Mouse (Mus musculus) MEL (cell line): Measurements from ENCODE around the gene Rab14. TPM values are rescaled to one million over a fixed set of nuclear protein-coding genes. Genes with fewer than 3 reads are reported as not detected.

Experiments used
- DNase-seq: peaks from one replicate; pipeline ENCODE4 v3.0.0; 2011; ENCODE audit warnings: low read depth, low spot score
- H3K27ac ChIP-seq: 2 replicates; pipeline ENCODE4 v1.5.1; 2012; ENCODE audit warnings: low read depth, mild to moderate bottlenecking, control low read depth, low read length, moderate library complexity; ENCODE audit not compliant: control insufficient read depth
- H3K27me3 ChIP-seq, 2 experiments: fragments of 150-350 bp in 1 of 2; sonication (generic) in 1 of 2; 2 replicates each; pipeline ENCODE4 v1.6.1; 2012; ENCODE audit warnings: low read length in 2 of 2, mild to moderate bottlenecking in 2 of 2, improper control_type of control experiment in 1 of 2, moderate library complexity in 1 of 2; ENCODE audit not compliant: insufficient read depth in 2 of 2, control insufficient read depth in 1 of 2
- H3K36me3 ChIP-seq, 2 experiments: 2 replicates each; pipeline ENCODE4 v1.6.1; 2012 to 2014; ENCODE audit warnings: low read length in 2 of 2, improper control_type of control experiment in 1 of 2, inconsistent platforms in 1 of 2, mild to moderate bottlenecking in 1 of 2; ENCODE audit not compliant: insufficient read depth in 2 of 2, control insufficient read depth in 1 of 2
- H3K4me1 ChIP-seq, 2 experiments: fragments of 150-350 bp in 1 of 2; sonication (generic) in 1 of 2; 2 replicates each; pipeline ENCODE4 v1.6.1; 2012; ENCODE audit warnings: low read length in 2 of 2, improper control_type of control experiment in 1 of 2, mild to moderate bottlenecking in 1 of 2; ENCODE audit not compliant: insufficient read depth in 2 of 2, control insufficient read depth in 1 of 2
- H3K4me3 ChIP-seq, 2 experiments: fragments of 150-350 bp in 1 of 2; sonication (generic) in 1 of 2; 2 replicates each; pipeline ENCODE4 v1.5.1; 2012; ENCODE audit warnings: low read depth in 2 of 2, low read length in 2 of 2, mild to moderate bottlenecking in 2 of 2, moderate library complexity in 2 of 2, control low read depth in 1 of 2, improper control_type of control experiment in 1 of 2; ENCODE audit not compliant: control insufficient read depth in 1 of 2, insufficient read depth in 1 of 2
- H3K79me2 ChIP-seq: 2 replicates; pipeline ENCODE4 v1.6.1; 2012; ENCODE audit warnings: mild to moderate bottlenecking, low read length, moderate library complexity; ENCODE audit not compliant: control insufficient read depth, poor library complexity, insufficient read depth
- H3K9ac ChIP-seq: 2 replicates; pipeline ENCODE4 v1.6.1; 2012; ENCODE audit warnings: low read depth, mild to moderate bottlenecking, control low read depth, low read length, moderate library complexity; ENCODE audit not compliant: control insufficient read depth, poor library complexity, severe bottlenecking
- H3K9me3 ChIP-seq: fragments of 150-350 bp; sonication (generic); replicated peaks from 2 replicates; pipeline ENCODE4 v1.6.1; 2012; ENCODE audit warnings: mild to moderate bottlenecking, low read length, improper control_type of control experiment, moderate library complexity; ENCODE audit not compliant: insufficient read depth
- CHD1 ChIP-seq: IDR thresholded peaks from 2 replicates; pipeline ENCODE4 v1.6.1; 2012; ENCODE audit warnings: low read depth, mild to moderate bottlenecking, inconsistent platforms, low read length, improper control_type of control experiment
- E2F4 ChIP-seq: IDR thresholded peaks from 2 replicates; pipeline ENCODE4 v1.6.1; 2011; ENCODE audit warnings: low read depth, low read length, improper control_type of control experiment, borderline replicate concordance
- KAT2A ChIP-seq: conservative IDR thresholded peaks from 2 replicates; pipeline ENCODE4 v1.6.1; 2012; ENCODE audit warnings: low read depth, low read length, improper control_type of control experiment, inconsistent platforms
- MAFK ChIP-seq: IDR thresholded peaks from 2 replicates; pipeline ENCODE4 v1.6.1; 2011; ENCODE audit warnings: low read depth, mild to moderate bottlenecking, low read length, improper control_type of control experiment, borderline replicate concordance
- MAX ChIP-seq: IDR thresholded peaks from 2 replicates; pipeline ENCODE4 v1.6.1; 2011; ENCODE audit warnings: low read length, improper control_type of control experiment
- MXI1 ChIP-seq: IDR thresholded peaks from 2 replicates; pipeline ENCODE4 v1.6.1; 2011; ENCODE audit warnings: mild to moderate bottlenecking, low read depth, low read length, improper control_type of control experiment
- MYC ChIP-seq: IDR thresholded peaks from 2 replicates; pipeline ENCODE4 v1.6.1; 2011; ENCODE audit warnings: low read depth, mild to moderate bottlenecking, low read length, improper control_type of control experiment, moderate library complexity
- POLR2A ChIP-seq, 2 experiments: IDR thresholded peaks; 2 replicates each; pipeline ENCODE4 v1.6.1; 2011 to 2012; ENCODE audit warnings: low read length in 2 of 2, mild to moderate bottlenecking in 2 of 2, control low read depth in 1 of 2, improper control_type of control experiment in 1 of 2, low read depth in 1 of 2, moderate library complexity in 1 of 2; ENCODE audit not compliant: control insufficient read depth in 1 of 2, insufficient read depth in 1 of 2, poor library complexity in 1 of 2
- POLR2AphosphoS2 ChIP-seq: IDR thresholded peaks from 2 replicates; pipeline ENCODE4 v1.6.1; 2011; ENCODE audit warnings: low read length, improper control_type of control experiment
- SIN3A ChIP-seq: IDR thresholded peaks from 2 replicates; pipeline ENCODE4 v1.6.1; 2012; ENCODE audit warnings: low read length, improper control_type of control experiment, inconsistent platforms
- TAL1 ChIP-seq: IDR thresholded peaks from 2 replicates; pipeline ENCODE4 v1.6.1; 2012; ENCODE audit warnings: mild to moderate bottlenecking, inconsistent platforms, low read length, moderate library complexity, mixed read lengths
- UBTF ChIP-seq: IDR thresholded peaks from 2 replicates; pipeline ENCODE4 v1.6.1; 2012; ENCODE audit warnings: low read depth, mild to moderate bottlenecking, inconsistent platforms, low read length, improper control_type of control experiment, moderate library complexity, borderline replicate concordance; ENCODE audit not compliant: insufficient read depth
- polyA plus RNA-seq, 2 experiments: library from polyadenylated mRNA; stranded (reverse) in 1 of 2; unstranded in 1 of 2; fragments of >175 nt in 1 of 2; fragments of >200 nt in 1 of 2; gene quantifications; 2 replicates each; pipeline versions ENCODE4 v1.2.1 to v1.2.4; 2012; ENCODE audit warnings: low replicate concordance in 2 of 2, low read depth in 1 of 2; ENCODE audit not compliant: insufficient read length in 2 of 2, insufficient read depth in 1 of 2, missing spikeins in 1 of 2
- total RNA-seq: library from RNA; depleted of rRNA; stranded (reverse); fragments of 300-350 nt; gene quantifications from 2 replicates; pipeline ENCODE4 v1.2.3, GENCODE M21; 2012

Gene Rab14
- total and polyA plus RNA-seq, 3 experiments: 28.1 to 81.6 (median 78.1) TPM

DNA sequence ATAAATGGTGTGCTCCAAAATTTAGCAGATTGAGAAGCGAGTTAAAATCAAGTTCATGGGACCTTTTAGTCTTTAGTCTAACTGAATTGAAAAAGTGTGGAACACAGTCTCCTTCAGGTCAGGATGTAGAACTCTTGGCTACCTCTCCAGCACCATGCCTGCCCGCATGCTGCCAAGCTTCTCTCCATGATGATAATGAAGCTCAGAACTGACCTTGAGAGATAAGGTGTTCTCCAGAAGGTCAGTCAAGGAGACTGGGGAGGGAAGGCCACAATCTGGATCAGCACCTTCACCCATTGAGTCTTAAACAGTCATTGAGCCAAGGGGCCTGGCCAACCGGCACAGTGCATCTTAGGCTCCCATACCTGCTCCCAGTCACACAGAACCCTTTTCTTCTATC lies 5.8 kb upstream of the Rab14 start:
- no peaks in the 10 kb centered on the region for H3K79me2 ChIP-seq
- TF ChIP-seq TAL1: peak; percentile 9; the same call in 1 of the 2 replicates
- no peak for TF ChIP-seq UBTF
- no peak for DNase-seq
- no peak overlapping the region for H3K9ac ChIP-seq
- no peaks in the 10 kb centered on the region for H3K27me3 ChIP-seq
- H3K4me3 ChIP-seq: no peak overlapping the region
- no peaks in the 10 kb centered on the region for H3K9me3 ChIP-seq
- H3K4me1 ChIP-seq: peaks cover 7 to 16% of the 10 kb centered on the region in 2 experiments
- H3K36me3 ChIP-seq: peaks cover 0 to 14% of the 10 kb centered on the region in 2 experiments; a peak in 2 of 4 replicates
- H3K27ac ChIP-seq: no peak overlapping the region

GRCm38 (mm10) chr2:35203729-35204128 lies 2.8 kb upstream of the Rab14 start:
- Histone ChIP-seq H3K4me1 (peaks cover 2 to 9% of the 10 kb centered on the region in 2 experiments), H3K9ac (no peak overlapping the region), H3K27ac (no peak overlapping the region), H3K4me3 (no peak overlapping the region), H3K36me3 (peaks cover 3 to 14% of the 10 kb centered on the region in 2 experiments), H3K27me3 (no peaks in the 10 kb centered on the region), H3K9me3 (no peaks in the 10 kb centered on the region), H3K79me2 (peaks cover 18% of the 10 kb centered on the region)
- DNase-seq: no peak
- TF ChIP-seq MAFK (no peak), POLR2AphosphoS2 (no peak), UBTF (no peak), MXI1 (no peak), SIN3A (no peak), KAT2A (no peak)

DNA sequence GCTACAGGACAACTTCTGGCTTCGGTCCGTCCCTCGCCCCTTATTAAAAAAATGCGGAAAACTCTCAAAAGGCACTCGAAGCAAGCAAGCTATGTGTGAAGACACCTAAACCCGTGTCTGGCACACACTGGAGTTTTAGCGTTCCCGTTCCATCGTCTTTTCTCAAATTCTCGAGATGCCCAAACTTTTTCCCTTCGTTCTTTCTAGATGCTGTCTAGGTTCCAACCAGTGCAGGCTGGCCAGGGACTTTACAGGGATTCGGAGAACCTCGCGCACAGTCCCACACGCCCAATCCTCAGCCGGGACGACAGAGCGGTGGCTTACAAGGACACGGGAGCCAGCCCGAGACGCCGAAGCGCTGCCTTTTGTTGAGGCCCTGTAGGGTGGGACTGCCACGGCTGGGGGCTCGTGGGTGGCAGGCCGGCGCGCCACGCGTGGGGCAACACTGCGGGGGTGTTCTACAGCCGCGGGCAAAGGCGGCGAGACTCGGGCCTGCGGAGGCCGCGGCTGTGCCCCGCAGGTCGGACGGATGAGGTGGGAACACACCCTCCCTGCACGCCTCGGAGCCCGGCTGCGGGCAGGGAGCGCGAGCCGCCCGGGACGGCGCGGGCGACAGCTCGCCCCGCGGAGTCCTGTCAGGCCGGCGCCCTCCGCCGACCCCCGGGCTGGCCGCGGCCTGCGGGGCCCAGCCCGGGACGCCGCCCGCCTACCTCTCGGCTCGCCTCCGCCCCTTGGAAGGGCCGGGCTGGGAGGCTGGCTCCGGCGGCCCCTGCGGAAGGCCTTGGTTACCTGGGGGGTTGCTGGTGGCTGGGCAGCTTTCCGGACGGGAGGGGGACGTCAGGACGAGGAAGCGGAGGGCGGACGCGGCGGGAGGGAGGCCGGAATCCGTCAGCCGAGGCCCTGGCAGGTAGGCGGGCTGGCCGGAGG lies 686 bp downstream of the Rab14 start:
- peak overlapping the region; percentile 96 to 98 for H3K4me3 ChIP-seq
- peaks cover 9 to 26% of the 10 kb centered on the region in 2 experiments for H3K4me1 ChIP-seq
- no peaks in the 10 kb centered on the region for H3K27me3 ChIP-seq
- TF ChIP-seq MYC (0 out of 2 replicates have a peak, but pooled peaks have one; percentile 20), MAX (no peak; the same call in 1 of the 2 replicates), CHD1 (no peak), E2F4 (no peak), POLR2A (IDR thresholded peaks at IDR 0.05; ENCODE audit: control insufficient read depth in 1 of 2, insufficient read depth in 1 of 2, low read depth in 1 of 2, low read length in 2 of 2, poor library complexity in 1 of 2) (peak in 1 of 2 experiments; percentile 35; a peak in 2 of 4 replicates), UBTF (peak; percentile 49; the same call in 1 of the 2 replicates), MXI1 (peak; percentile 40; the same call in 1 of the 2 replicates), POLR2AphosphoS2 (0 out of 2 replicates have a peak, but pooled peaks have one; percentile 7)
- H3K79me2 ChIP-seq: peaks cover 39% of the 10 kb centered on the region
- H3K9ac ChIP-seq: peak overlapping the region; percentile 97
- no peaks in the 10 kb centered on the region for H3K9me3 ChIP-seq
- H3K36me3 ChIP-seq: peaks cover 11 to 32% of the 10 kb centered on the region in 2 experiments
- peak overlapping the region; percentile 88 for H3K27ac ChIP-seq
- peak; percentile 61 for DNase-seq
